Mouse (Mus musculus): ENCODE measurements around the gene Tmem106b. TPM values are rescaled to one million over a fixed set of nuclear protein-coding genes. Genes with fewer than 3 reads are reported as not detected.

Gene Tmem106b
- polyA plus RNA-seq, 1 experiment from 2014 or later, result 31.5 TPM

- TF ChIP-seq CTCF (IDR thresholded peaks at IDR 0.05; ENCODE audit: low read depth), result no peak
- Histone ChIP-seq H3K9ac (no peak overlapping the region), H3K9me3 (ENCODE audit: low read depth, low read length) (no peaks in the 10 kb centered on the region), H3K27me3 (ENCODE audit: insufficient read depth, low read length) (no peaks in the 10 kb centered on the region), H3K4me3 (ENCODE audit: low read depth, low read length) (no peak overlapping the region), H3K4me2 (no peak overlapping the region), H3K4me1 (ENCODE audit: insufficient read depth) (no peaks in the 10 kb centered on the region), H3K36me3 (ENCODE audit: insufficient read depth) (no peaks in the 10 kb centered on the region), H3K27ac (ENCODE audit: low read depth) (no peak overlapping the region)
- DNase-seq, result no peak
- ATAC-seq (ENCODE audit: insufficient read depth), result no peak
- WGBS, result 69% methylated on average over 4 of the region's 4 CpGs
Observed at GRCm38 (mm10) chr6:13062063-13062462, 7.5 kb upstream of the Tmem106b start.

GRCm38 (mm10) chr6:13062691-13063255 lies 6.8 kb upstream of the Tmem106b start:
- no peak for DNase-seq
- ATAC-seq (ENCODE audit: insufficient read depth), result no peak
- no peak overlapping the region for H3K4me3 ChIP-seq (ENCODE audit: low read depth, low read length)
- no peak for TF ChIP-seq CTCF (IDR thresholded peaks at IDR 0.05; ENCODE audit: low read depth)
- H3K4me1 ChIP-seq (ENCODE audit: insufficient read depth), result no peaks in the 10 kb centered on the region
- no peaks in the 10 kb centered on the region for H3K36me3 ChIP-seq (ENCODE audit: insufficient read depth)
- no peaks in the 10 kb centered on the region for H3K27me3 ChIP-seq (ENCODE audit: insufficient read depth, low read length)
- no peak overlapping the region for H3K4me2 ChIP-seq
- no peaks in the 10 kb centered on the region for H3K9me3 ChIP-seq (ENCODE audit: low read depth, low read length)
- WGBS, result 53% methylated on average over 2 of the region's 2 CpGs
- H3K9ac ChIP-seq, result no peak overlapping the region
- no peak overlapping the region for H3K27ac ChIP-seq (ENCODE audit: low read depth)

GRCm38 (mm10) chr6:13070147-13070425 lies 527 bp downstream of the Tmem106b start:
- H3K4me2 ChIP-seq, result peak overlapping the region; percentile 77
- 0 out of 2 replicates have a peak, but pooled peaks cover 3% of the 10 kb centered on the region for H3K4me1 ChIP-seq (ENCODE audit: insufficient read depth)
- TF ChIP-seq CTCF (IDR thresholded peaks at IDR 0.05; ENCODE audit: low read depth), result no peak
- ATAC-seq (ENCODE audit: insufficient read depth) (0 out of 2 replicates have a peak, but pooled peaks have one; percentile 14), DNase-seq (peak; percentile 29)
- no peaks in the 10 kb centered on the region for H3K9me3 ChIP-seq (ENCODE audit: low read depth, low read length)
- H3K27ac ChIP-seq (ENCODE audit: low read depth), result peak overlapping the region; percentile 69; the same call in 1 of the 2 replicates
- under 1% methylated on average over 11 of the region's 11 CpGs for WGBS
- peak overlapping the region; percentile 93 for H3K9ac ChIP-seq
- no peaks in the 10 kb centered on the region for H3K27me3 ChIP-seq (ENCODE audit: insufficient read depth, low read length)
- H3K4me3 ChIP-seq (ENCODE audit: low read depth, low read length), result peak overlapping the region; percentile 91
- H3K36me3 ChIP-seq (ENCODE audit: insufficient read depth), result peaks cover 19% of the 10 kb centered on the region; the same call in 1 of the 2 replicates

GRCm38 (mm10) chr6:13070485-13070884 lies 926 bp downstream of the Tmem106b start:
- DNase-seq (no peak), ATAC-seq (ENCODE audit: insufficient read depth) (peak; percentile 20; the same call in 1 of the 2 replicates)
- Histone ChIP-seq H3K9ac (peak overlapping the region; percentile 93), H3K36me3 (ENCODE audit: insufficient read depth) (peaks cover 23% of the 10 kb centered on the region; the same call in 1 of the 2 replicates), H3K27me3 (ENCODE audit: insufficient read depth, low read length) (no peaks in the 10 kb centered on the region), H3K4me3 (ENCODE audit: low read depth, low read length) (peak overlapping the region; percentile 91), H3K27ac (ENCODE audit: low read depth) (no peak overlapping the region), H3K4me1 (ENCODE audit: insufficient read depth) (0 out of 2 replicates have a peak, but pooled peaks cover 3% of the 10 kb centered on the region), H3K9me3 (ENCODE audit: low read depth, low read length) (no peaks in the 10 kb centered on the region), H3K4me2 (peak overlapping the region; percentile 77)
- no peak for TF ChIP-seq CTCF (IDR thresholded peaks at IDR 0.05; ENCODE audit: low read depth)
- WGBS, result 35% methylated on average over 4 of the region's 4 CpGs

- H3K9me3 ChIP-seq (ENCODE audit: low read depth, low read length), result no peaks in the 10 kb centered on the region
- H3K9ac ChIP-seq, result no peak overlapping the region
- WGBS, result 95% methylated on average over 4 of the region's 4 CpGs
- H3K4me2 ChIP-seq, result no peak overlapping the region
- ATAC-seq (ENCODE audit: insufficient read depth) (no peak), DNase-seq (no peak)
- peaks cover 32% of the 10 kb centered on the region; the same call in 1 of the 2 replicates for H3K36me3 ChIP-seq (ENCODE audit: insufficient read depth)
- no peak overlapping the region for H3K27ac ChIP-seq (ENCODE audit: low read depth)
- 0 out of 2 replicates have a peak, but pooled peaks cover 3% of the 10 kb centered on the region for H3K4me1 ChIP-seq (ENCODE audit: insufficient read depth)
- no peaks in the 10 kb centered on the region for H3K27me3 ChIP-seq (ENCODE audit: insufficient read depth, low read length)
- no peak overlapping the region for H3K4me3 ChIP-seq (ENCODE audit: low read depth, low read length)
- TF ChIP-seq CTCF (IDR thresholded peaks at IDR 0.05; ENCODE audit: low read depth), result no peak
Observed at GRCm38 (mm10) chr6:13073036-13073435, 3.5 kb downstream of the Tmem106b start.

GRCm38 (mm10) chr6:13073876-13074275 lies 4.3 kb downstream of the Tmem106b start:
- H3K36me3 ChIP-seq (ENCODE audit: insufficient read depth), result peaks cover 34% of the 10 kb centered on the region; the same call in 1 of the 2 replicates

GRCm38 (mm10) chr6:13082881-13083280 lies 13.3 kb downstream of the Tmem106b start:
- 91% methylated on average over 9 of the region's 9 CpGs for WGBS
- no peak for TF ChIP-seq CTCF (IDR thresholded peaks at IDR 0.05; ENCODE audit: low read depth)
- peaks cover 50% of the 10 kb centered on the region for H3K36me3 ChIP-seq (ENCODE audit: insufficient read depth)

More at GRCm38 (mm10) chr6:13073876-13074275, 4.3 kb downstream of the Tmem106b start:
- Histone ChIP-seq H3K4me3 (ENCODE audit: low read depth, low read length) (no peak overlapping the region), H3K9ac (no peak overlapping the region), H3K27ac (ENCODE audit: low read depth) (no peak overlapping the region), H3K27me3 (ENCODE audit: insufficient read depth, low read length) (no peaks in the 10 kb centered on the region), H3K4me1 (ENCODE audit: insufficient read depth) (0 out of 2 replicates have a peak, but pooled peaks cover 3% of the 10 kb centered on the region), H3K9me3 (ENCODE audit: low read depth, low read length) (no peaks in the 10 kb centered on the region), H3K4me2 (no peak overlapping the region)
- WGBS, result 76% methylated on average over 2 of the region's 2 CpGs
- no peak for ATAC-seq (ENCODE audit: insufficient read depth)
- no peak for DNase-seq
- TF ChIP-seq CTCF (IDR thresholded peaks at IDR 0.05; ENCODE audit: low read depth), result no peak

More at GRCm38 (mm10) chr6:13082881-13083280, 13.3 kb downstream of the Tmem106b start:
- Histone ChIP-seq H3K9ac (no peak overlapping the region), H3K4me2 (no peak overlapping the region), H3K4me3 (ENCODE audit: low read depth, low read length) (no peak overlapping the region), H3K27ac (ENCODE audit: low read depth) (no peak overlapping the region), H3K4me1 (ENCODE audit: insufficient read depth) (no peaks in the 10 kb centered on the region), H3K9me3 (ENCODE audit: low read depth, low read length) (no peaks in the 10 kb centered on the region), H3K27me3 (ENCODE audit: insufficient read depth, low read length) (no peaks in the 10 kb centered on the region)
- ATAC-seq (ENCODE audit: insufficient read depth), result no peak
- DNase-seq, result no peak

Data from lung, embryonic 14.5 days (tissue).